Mouse (Mus musculus) heart, embryonic 14.5 days (tissue): ENCODE results near the gene Plekhh2. TPM values are rescaled to one million over a fixed set of nuclear protein-coding genes. Genes with fewer than 3 reads are reported as not detected.

Experiments used
- ATAC-seq: fragments of 200-750 bp; cut with Nextera tagmentation; 2 replicates; pipeline ENCODE4 v1.8.0; 2017; ENCODE audit warnings: low read depth, moderate TSS enrichment; ENCODE audit not compliant: insufficient number of reproducible peaks, insufficient read depth, low FRiP score
- H3K27ac ChIP-seq, 2 experiments: fragments of 200-500 bp in 1 of 2; fragments of 300-500 bp in 1 of 2; sonication (generic) in 1 of 2; replicated peaks in 1 of 2; 2 replicates each; pipeline ENCODE4 v1.5.1; 2012 to 2014; ENCODE audit warnings: low read depth in 2 of 2, low read length in 2 of 2, control low read depth in 1 of 2, mild to moderate bottlenecking in 1 of 2, mixed read lengths in 1 of 2; ENCODE audit not compliant: control insufficient read depth in 1 of 2, insufficient read depth in 1 of 2
- H3K27me3 ChIP-seq: fragments of 300-500 bp; sonication (generic); 2 replicates; pipeline ENCODE4 v1.6.1; 2014; ENCODE audit warnings: mild to moderate bottlenecking, low read length, control low read depth; ENCODE audit not compliant: control insufficient read depth, insufficient read depth
- H3K36me3 ChIP-seq: fragments of 300-500 bp; sonication (generic); 2 replicates; pipeline ENCODE4 v1.6.1; 2014; ENCODE audit warnings: mild to moderate bottlenecking, control low read depth, low read length, mixed read lengths; ENCODE audit not compliant: control insufficient read depth, insufficient read depth
- H3K4me1 ChIP-seq, 2 experiments: fragments of 200-500 bp in 1 of 2; fragments of 300-500 bp in 1 of 2; sonication (generic) in 1 of 2; 2 replicates each; pipeline ENCODE4 v1.6.1; 2012 to 2014; ENCODE audit warnings: low read length in 2 of 2, control low read depth in 1 of 2, mixed read lengths in 1 of 2; ENCODE audit not compliant: control insufficient read depth in 2 of 2, insufficient read depth in 2 of 2
- H3K4me2 ChIP-seq: fragments of 300-500 bp; sonication (generic); 2 replicates; pipeline ENCODE4 v1.6.1; 2014; ENCODE audit warnings: mild to moderate bottlenecking, low read length
- H3K4me3 ChIP-seq, 2 experiments: fragments of 200-500 bp in 1 of 2; fragments of 300-500 bp in 1 of 2; sonication (generic) in 1 of 2; 2 replicates each; pipeline ENCODE4 v1.5.1; 2012 to 2014; ENCODE audit warnings: low read length in 2 of 2, mild to moderate bottlenecking in 2 of 2, control low read depth in 1 of 2, low read depth in 1 of 2, moderate library complexity in 1 of 2; ENCODE audit not compliant: control insufficient read depth in 1 of 2, insufficient read depth in 1 of 2
- H3K9ac ChIP-seq: fragments of 300-500 bp; sonication (generic); 2 replicates; pipeline ENCODE4 v1.6.1; 2014; ENCODE audit warnings: mild to moderate bottlenecking, low read length
- H3K9me3 ChIP-seq: fragments of 300-500 bp; sonication (generic); 2 replicates; pipeline ENCODE4 v1.6.1; 2016; ENCODE audit warnings: low read length, control low read depth; ENCODE audit not compliant: control insufficient read depth
- WGBS: fragments of 180-500 bp; shearing (Covaris S2); extraction: QIAGEN DNeasy Blood & Tissue Kit; methylation state at CpG from one replicate; pipeline ENCODE4 v1.1.7; 2014; 5-methylcytosine and 5-hydroxymethylcytosine counted together
- polyA plus RNA-seq: library from polyadenylated mRNA; unstranded; fragments of >200 nt; fragmentation: Nextera tagmentation; extraction: Ambion mirVana; gene quantifications from 2 replicates; pipeline ENCODE4 v1.2.1, GENCODE M21; 2014

The Plekhh2 gene
- polyA plus RNA-seq, 1 experiment from 2014 or later: 2.7 TPM

DNA sequence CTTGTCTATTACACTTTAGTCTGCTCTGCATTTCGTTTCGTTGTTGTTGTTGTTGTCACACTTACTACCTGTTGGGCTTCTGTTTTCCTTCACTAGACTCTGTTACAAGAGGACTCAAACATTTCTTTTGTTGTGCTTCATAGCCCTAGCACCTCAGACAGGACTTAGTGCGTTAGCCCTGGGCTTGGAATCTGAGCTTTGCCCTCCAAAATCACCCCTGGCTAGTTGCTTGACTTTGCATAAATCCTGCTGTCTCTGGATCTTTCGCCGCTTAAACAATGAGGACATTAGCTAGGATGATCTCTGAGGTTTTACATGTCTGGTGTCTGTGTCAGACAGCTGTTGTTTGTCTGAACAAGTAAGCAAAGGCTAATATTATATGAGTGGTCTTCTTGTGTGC lies 62.2 kb downstream of the Plekhh2 start:
- H3K9ac ChIP-seq: no peak overlapping the region
- 0 out of 4 replicates have a peak, but pooled peaks cover 0 to 4% of the 10 kb centered on the region in 2 experiments for H3K4me1 ChIP-seq
- no peak overlapping the region for H3K4me3 ChIP-seq
- WGBS: 86% methylated on average over 5 of the region's 5 CpGs
- no peaks in the 10 kb centered on the region for H3K36me3 ChIP-seq
- H3K4me2 ChIP-seq: no peak overlapping the region
- H3K27ac ChIP-seq: no peak overlapping the region
- no peaks in the 10 kb centered on the region for H3K27me3 ChIP-seq
- no peak for ATAC-seq
- no peaks in the 10 kb centered on the region for H3K9me3 ChIP-seq

- Histone ChIP-seq H3K4me1 (no peaks in the 10 kb centered on the region), H3K4me3 (no peak overlapping the region), H3K9ac (no peak overlapping the region), H3K36me3 (no peaks in the 10 kb centered on the region), H3K4me2 (no peak overlapping the region), H3K27ac (no peak overlapping the region), H3K27me3 (no peaks in the 10 kb centered on the region), H3K9me3 (no peaks in the 10 kb centered on the region)
- 83% methylated on average over 5 of the region's 5 CpGs for WGBS
- no peak for ATAC-seq
Measured at GRCm38 (mm10) chr17:84575108-84575507, 63.4 kb downstream of the Plekhh2 start.

- ATAC-seq: no peak
- no peaks in the 10 kb centered on the region for H3K9me3 ChIP-seq
Measured at GRCm38 (mm10) chr17:84576621-84577293, 65.1 kb downstream of the Plekhh2 start.

GRCm38 (mm10) chr17:84579249-84579648 lies 67.6 kb downstream of the Plekhh2 start:
- H3K36me3 ChIP-seq: no peaks in the 10 kb centered on the region
- no peak overlapping the region for H3K4me2 ChIP-seq
- ATAC-seq: no peak
- no peaks in the 10 kb centered on the region for H3K9me3 ChIP-seq
- H3K27ac ChIP-seq: no peak overlapping the region
- H3K4me3 ChIP-seq: no peak overlapping the region
- H3K9ac ChIP-seq: no peak overlapping the region
- H3K27me3 ChIP-seq: no peaks in the 10 kb centered on the region
- 51% methylated on average over 8 of the region's 8 CpGs for WGBS
- no peaks in the 10 kb centered on the region for H3K4me1 ChIP-seq

More at GRCm38 (mm10) chr17:84576621-84577293, 65.1 kb downstream of the Plekhh2 start:
- no peak overlapping the region for H3K4me3 ChIP-seq
- H3K4me2 ChIP-seq: no peak overlapping the region
- no peak overlapping the region for H3K27ac ChIP-seq
- WGBS: 82% methylated on average over 16 of the region's 16 CpGs
- H3K27me3 ChIP-seq: no peaks in the 10 kb centered on the region
- no peaks in the 10 kb centered on the region for H3K36me3 ChIP-seq
- no peaks in the 10 kb centered on the region for H3K4me1 ChIP-seq
- H3K9ac ChIP-seq: no peak overlapping the region

GRCm38 (mm10) chr17:84579817-84580216 lies 68.1 kb downstream of the Plekhh2 start:
- Histone ChIP-seq H3K4me3 (no peak overlapping the region), H3K27me3 (no peaks in the 10 kb centered on the region), H3K9ac (no peak overlapping the region), H3K4me1 (no peaks in the 10 kb centered on the region), H3K27ac (no peak overlapping the region), H3K36me3 (no peaks in the 10 kb centered on the region), H3K4me2 (no peak overlapping the region), H3K9me3 (no peaks in the 10 kb centered on the region)
- ATAC-seq: no peak
- WGBS: 80% methylated on average over 10 of the region's 10 CpGs

DNA sequence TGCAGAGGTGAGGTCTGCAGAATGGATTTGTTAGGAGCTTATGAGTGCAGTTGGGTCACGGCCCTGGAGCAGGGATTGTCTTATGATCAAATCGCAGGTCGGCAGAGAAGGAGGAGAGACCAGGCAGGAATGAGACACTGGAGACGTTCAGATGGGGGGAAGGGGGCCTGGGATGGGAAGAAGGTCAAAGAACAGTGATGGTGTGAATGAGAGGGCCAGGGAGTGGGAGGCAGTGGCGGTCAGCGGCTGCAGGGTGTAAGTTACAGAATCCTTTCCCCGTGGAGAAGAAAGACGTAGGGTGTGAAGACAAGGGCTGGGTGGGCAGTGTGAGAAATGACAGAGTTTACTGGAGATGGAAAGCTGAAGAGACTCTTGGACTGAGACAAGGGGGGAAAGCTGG lies 69.1 kb downstream of the Plekhh2 start:
- Histone ChIP-seq H3K9ac (no peak overlapping the region), H3K36me3 (no peaks in the 10 kb centered on the region), H3K4me2 (no peak overlapping the region), H3K9me3 (no peaks in the 10 kb centered on the region), H3K4me1 (no peaks in the 10 kb centered on the region), H3K27ac (no peak overlapping the region), H3K4me3 (no peak overlapping the region), H3K27me3 (no peaks in the 10 kb centered on the region)
- ATAC-seq: no peak
- 57% methylated on average over 8 of the region's 8 CpGs for WGBS

GRCm38 (mm10) chr17:84581740-84582414 lies 70.2 kb downstream of the Plekhh2 start:
- no peak overlapping the region for H3K4me2 ChIP-seq
- no peak overlapping the region for H3K27ac ChIP-seq
- H3K36me3 ChIP-seq: no peaks in the 10 kb centered on the region
- 81% methylated on average over 8 of the region's 8 CpGs for WGBS
- H3K4me3 ChIP-seq: no peak overlapping the region
- no peaks in the 10 kb centered on the region for H3K27me3 ChIP-seq
- no peak overlapping the region for H3K9ac ChIP-seq
- no peak for ATAC-seq
- H3K9me3 ChIP-seq: no peaks in the 10 kb centered on the region
- no peaks in the 10 kb centered on the region for H3K4me1 ChIP-seq
